Mouse (Mus musculus) forebrain, postnatal 0 days (tissue): ENCODE measurements around the gene Tubd1. TPM values are rescaled to one million over a fixed set of nuclear protein-coding genes. Genes with fewer than 3 reads are reported as not detected.
A peak's percentile ranks its signal among the peaks of the same experiment; 100 is the strongest.

ENCODE experiments used
- ATAC-seq: fragments of 200-750 bp; cut with Nextera tagmentation; 2 replicates; pipeline ENCODE4 v1.8.0; 2017; ENCODE audit warnings: mild to moderate bottlenecking, moderate library complexity
- DNase-seq: peaks from one replicate; pipeline ENCODE4 v3.0.0-alpha.2; 2015
- H3K27ac ChIP-seq: fragments of 300-500 bp; sonication (generic); 2 replicates; pipeline ENCODE4 v1.5.1; 2014; ENCODE audit warnings: low read depth, mild to moderate bottlenecking, antibody characterized with exemption, low read length, moderate library complexity, mixed read lengths
- H3K27me3 ChIP-seq: fragments of 300-500 bp; sonication (generic); 2 replicates; pipeline ENCODE4 v1.6.1; 2014; ENCODE audit warnings: mild to moderate bottlenecking, low read length, mixed read lengths; ENCODE audit not compliant: insufficient read depth
- H3K36me3 ChIP-seq: fragments of 300-500 bp; sonication (generic); 2 replicates; pipeline ENCODE4 v1.6.1; 2014; ENCODE audit warnings: mild to moderate bottlenecking, moderate library complexity; ENCODE audit not compliant: insufficient read depth
- H3K4me1 ChIP-seq: fragments of 300-500 bp; sonication (generic); 2 replicates; pipeline ENCODE4 v1.6.1; 2014; ENCODE audit warnings: antibody characterized with exemption; ENCODE audit not compliant: insufficient read depth
- H3K4me2 ChIP-seq: fragments of 300-500 bp; sonication (generic); 2 replicates; pipeline ENCODE4 v1.6.1; 2014; ENCODE audit warnings: low read depth, mild to moderate bottlenecking, moderate library complexity
- H3K4me3 ChIP-seq: fragments of 300-500 bp; sonication (generic); 2 replicates; pipeline ENCODE4 v1.5.1; 2014; ENCODE audit warnings: low read depth, low read length, mixed read lengths
- H3K9ac ChIP-seq: fragments of 300-500 bp; sonication (generic); 2 replicates; pipeline ENCODE4 v1.6.1; 2014; ENCODE audit warnings: mild to moderate bottlenecking
- H3K9me3 ChIP-seq: fragments of 300-500 bp; sonication (generic); 2 replicates; pipeline ENCODE4 v1.6.1; 2016; ENCODE audit warnings: low read length
- CTCF ChIP-seq: sonication (generic); IDR thresholded peaks from 2 replicates; pipeline ENCODE4 v1.5.1; 2016; ENCODE audit warnings: antibody characterized with exemption, control low read depth, low read depth
- WGBS: fragments of 180-500 bp; shearing (Covaris S2); extraction: QIAGEN DNeasy Blood & Tissue Kit; methylation state at CpG from one replicate; pipeline ENCODE4 v1.1.7; 2014; 5-methylcytosine and 5-hydroxymethylcytosine counted together
- polyA plus RNA-seq: library from polyadenylated mRNA; unstranded; fragments of >200 nt; fragmentation: Nextera tagmentation; extraction: Ambion mirVana; gene quantifications from 2 replicates; pipeline ENCODE4 v1.2.1, GENCODE M21; 2015
- total RNA-seq: library from RNA; depleted of rRNA; stranded (reverse); fragments of >200 nt; gene quantifications from 2 replicates; pipeline ENCODE4 v1.2.3, GENCODE M21; 2014

The Tubd1 gene
- total and polyA plus RNA-seq, 2 experiments from 2014 or later, result 3.1 to 8.0 TPM

GRCm38 (mm10) chr11:86538786-86539185 lies 6.0 kb upstream of the Tubd1 start:
- ATAC-seq (no peak), DNase-seq (no peak)
- 97% methylated on average over 4 of the region's 4 CpGs for WGBS
- H3K9ac ChIP-seq, result no peak overlapping the region
- no peak for TF ChIP-seq CTCF
- no peak overlapping the region for H3K4me2 ChIP-seq
- peaks cover 3% of the 10 kb centered on the region for H3K36me3 ChIP-seq
- H3K27ac ChIP-seq, result no peak overlapping the region
- H3K9me3 ChIP-seq, result no peaks in the 10 kb centered on the region
- H3K4me1 ChIP-seq, result 0 out of 2 replicates have a peak, but pooled peaks cover 14% of the 10 kb centered on the region
- H3K4me3 ChIP-seq, result no peak overlapping the region
- no peaks in the 10 kb centered on the region for H3K27me3 ChIP-seq

- H3K4me3 ChIP-seq, result no peak overlapping the region
- TF ChIP-seq CTCF, result no peak
- H3K4me2 ChIP-seq, result no peak overlapping the region
- no peak for DNase-seq
- no peak overlapping the region for H3K27ac ChIP-seq
- H3K36me3 ChIP-seq, result no peaks in the 10 kb centered on the region
- no peak for ATAC-seq
- H3K4me1 ChIP-seq, result 0 out of 2 replicates have a peak, but pooled peaks cover 14% of the 10 kb centered on the region
- no peaks in the 10 kb centered on the region for H3K27me3 ChIP-seq
- 92% methylated on average over 6 of the region's 6 CpGs for WGBS
- H3K9me3 ChIP-seq, result no peaks in the 10 kb centered on the region
- no peak overlapping the region for H3K9ac ChIP-seq
Observed at GRCm38 (mm10) chr11:86539716-86540475, 4.9 kb upstream of the Tubd1 start.

GRCm38 (mm10) chr11:86540476-86540845 lies 4.3 kb upstream of the Tubd1 start:
- H3K9ac ChIP-seq, result no peak overlapping the region
- 0 out of 2 replicates have a peak, but pooled peaks cover 14% of the 10 kb centered on the region for H3K4me1 ChIP-seq
- no peaks in the 10 kb centered on the region for H3K9me3 ChIP-seq
- no peak overlapping the region for H3K4me3 ChIP-seq
- no peaks in the 10 kb centered on the region for H3K27me3 ChIP-seq
- 91% methylated on average over 2 of the region's 2 CpGs for WGBS
- H3K4me2 ChIP-seq, result no peak overlapping the region
- H3K27ac ChIP-seq, result no peak overlapping the region
- ATAC-seq (no peak), DNase-seq (no peak)
- no peaks in the 10 kb centered on the region for H3K36me3 ChIP-seq
- TF ChIP-seq CTCF, result no peak

GRCm38 (mm10) chr11:86542851-86543250 lies 1.9 kb upstream of the Tubd1 start:
- no peaks in the 10 kb centered on the region for H3K36me3 ChIP-seq
- 85% methylated on average over 1 of the region's 1 CpGs for WGBS
- TF ChIP-seq CTCF, result no peak

GRCm38 (mm10) chr11:86543960-86544638 lies 692 bp upstream of the Tubd1 start:
- H3K27me3 ChIP-seq, result no peaks in the 10 kb centered on the region
- H3K4me2 ChIP-seq, result peak overlapping the region; percentile 64
- H3K9me3 ChIP-seq, result no peaks in the 10 kb centered on the region
- H3K36me3 ChIP-seq, result no peaks in the 10 kb centered on the region
- H3K9ac ChIP-seq, result peak overlapping the region; percentile 94
- WGBS, result 8% methylated on average over 33 of the region's 50 CpGs
- H3K27ac ChIP-seq, result peak overlapping the region; percentile 90
- peak overlapping the region; percentile 85 for H3K4me3 ChIP-seq
- H3K4me1 ChIP-seq, result 0 out of 2 replicates have a peak, but pooled peaks cover 14% of the 10 kb centered on the region
- DNase-seq, result peak; percentile 9
- no peak for TF ChIP-seq CTCF
- ATAC-seq, result peak; percentile 66

More at GRCm38 (mm10) chr11:86542851-86543250, 1.9 kb upstream of the Tubd1 start:
- H3K9ac ChIP-seq, result no peak overlapping the region
- DNase-seq (no peak), ATAC-seq (no peak)
- H3K4me2 ChIP-seq, result no peak overlapping the region
- H3K4me3 ChIP-seq, result no peak overlapping the region
- no peaks in the 10 kb centered on the region for H3K9me3 ChIP-seq
- H3K4me1 ChIP-seq, result 0 out of 2 replicates have a peak, but pooled peaks cover 14% of the 10 kb centered on the region
- H3K27ac ChIP-seq, result no peak overlapping the region
- no peaks in the 10 kb centered on the region for H3K27me3 ChIP-seq

GRCm38 (mm10) chr11:86545556-86545955 lies 765 bp downstream of the Tubd1 start:
- no peak for ATAC-seq
- peak overlapping the region; percentile 94; the same call in 1 of the 2 replicates for H3K9ac ChIP-seq

GRCm38 (mm10) chr11:86547412-86547811 lies 2.6 kb downstream of the Tubd1 start:
- DNase-seq, result no peak
- ATAC-seq, result no peak
- H3K9ac ChIP-seq, result no peak overlapping the region
- 93% methylated on average over 1 of the region's 1 CpGs for whole genome bisulfite sequencing
- H3K27ac ChIP-seq, result no peak overlapping the region
- no peaks in the 10 kb centered on the region for H3K9me3 ChIP-seq
- no peak for TF ChIP-seq CTCF
- no peaks in the 10 kb centered on the region for H3K36me3 ChIP-seq
- H3K27me3 ChIP-seq, result no peaks in the 10 kb centered on the region
- no peak overlapping the region for H3K4me2 ChIP-seq
- 0 out of 2 replicates have a peak, but pooled peaks cover 13% of the 10 kb centered on the region for H3K4me1 ChIP-seq
- H3K4me3 ChIP-seq, result no peak overlapping the region

More at GRCm38 (mm10) chr11:86545556-86545955, 765 bp downstream of the Tubd1 start:
- WGBS, result 81% methylated on average over 8 of the region's 8 CpGs
- TF ChIP-seq CTCF, result no peak
- DNase-seq, result no peak
- Histone ChIP-seq H3K36me3 (no peaks in the 10 kb centered on the region), H3K27ac (no peak overlapping the region), H3K4me1 (0 out of 2 replicates have a peak, but pooled peaks cover 14% of the 10 kb centered on the region), H3K4me2 (peak overlapping the region; percentile 46), H3K9me3 (no peaks in the 10 kb centered on the region), H3K4me3 (peak overlapping the region; percentile 85), H3K27me3 (no peaks in the 10 kb centered on the region)
